Mouse (Mus musculus) midbrain, postnatal 0 days (tissue): ENCODE measurements at regions not wholly inside any gene's neighbourhood (a gene's known extent, or its start where the extent isn't known, plus 50 kb on each side); places are given as distances from the start of the nearest gene placed in this dataset.

ENCODE experiments used
- ATAC-seq: fragments of 200-750 bp; cut with Nextera tagmentation; 2 replicates; pipeline ENCODE4 v1.8.0; 2017; ENCODE audit warnings: moderate number of reproducible peaks, mild to moderate bottlenecking, moderate TSS enrichment, moderate library complexity; ENCODE audit not compliant: low FRiP score
- DNase-seq: peaks from one replicate; pipeline ENCODE4 v3.0.0-alpha.2; 2015; ENCODE audit warnings: low spot score
- H3K27ac ChIP-seq: fragments of 300-500 bp; sonication (generic); 2 replicates; pipeline ENCODE4 v1.5.1; 2014; ENCODE audit warnings: low read depth, mild to moderate bottlenecking, low read length, mixed read lengths
- H3K27me3 ChIP-seq: fragments of 300-500 bp; sonication (generic); 2 replicates; pipeline ENCODE4 v1.6.1; 2014; ENCODE audit warnings: low read length, control low read depth, mixed read lengths; ENCODE audit not compliant: insufficient read depth
- H3K36me3 ChIP-seq: fragments of 300-500 bp; sonication (generic); 2 replicates; pipeline ENCODE4 v1.6.1; 2014; ENCODE audit warnings: low read length, control low read depth, mixed read lengths; ENCODE audit not compliant: insufficient read depth
- H3K4me1 ChIP-seq: fragments of 300-500 bp; sonication (generic); 2 replicates; pipeline ENCODE4 v1.6.1; 2014; ENCODE audit warnings: mild to moderate bottlenecking, control low read depth, antibody characterized with exemption, low read length, mixed read lengths; ENCODE audit not compliant: insufficient read depth
- H3K4me2 ChIP-seq: fragments of 300-500 bp; sonication (generic); 2 replicates; pipeline ENCODE4 v1.6.1; 2014; ENCODE audit warnings: low read depth, mild to moderate bottlenecking, low read length, mixed read lengths; ENCODE audit not compliant: poor library complexity, severe bottlenecking
- H3K4me3 ChIP-seq: fragments of 300-500 bp; sonication (generic); 2 replicates; pipeline ENCODE4 v1.5.1; 2014; ENCODE audit warnings: low read depth, mild to moderate bottlenecking, low read length, moderate library complexity
- H3K9ac ChIP-seq: fragments of 300-500 bp; sonication (generic); replicated peaks from 2 replicates; pipeline ENCODE4 v1.6.1; 2014; ENCODE audit warnings: mild to moderate bottlenecking, low read length, moderate library complexity, mixed read lengths; ENCODE audit not compliant: poor library complexity, severe bottlenecking
- H3K9me3 ChIP-seq: fragments of 300-500 bp; sonication (generic); 2 replicates; pipeline ENCODE4 v1.6.1; 2016; ENCODE audit warnings: low read length, control low read depth
- CTCF ChIP-seq: IDR thresholded peaks from 2 replicates; pipeline ENCODE4 v1.5.1; 2016; ENCODE audit warnings: antibody characterized with exemption, mild to moderate bottlenecking
- WGBS: fragments of 180-500 bp; shearing (Covaris S2); extraction: QIAGEN DNeasy Blood & Tissue Kit; methylation state at CpG from one replicate; pipeline ENCODE4 v1.1.7; 2014; 5-methylcytosine and 5-hydroxymethylcytosine counted together

DNA sequence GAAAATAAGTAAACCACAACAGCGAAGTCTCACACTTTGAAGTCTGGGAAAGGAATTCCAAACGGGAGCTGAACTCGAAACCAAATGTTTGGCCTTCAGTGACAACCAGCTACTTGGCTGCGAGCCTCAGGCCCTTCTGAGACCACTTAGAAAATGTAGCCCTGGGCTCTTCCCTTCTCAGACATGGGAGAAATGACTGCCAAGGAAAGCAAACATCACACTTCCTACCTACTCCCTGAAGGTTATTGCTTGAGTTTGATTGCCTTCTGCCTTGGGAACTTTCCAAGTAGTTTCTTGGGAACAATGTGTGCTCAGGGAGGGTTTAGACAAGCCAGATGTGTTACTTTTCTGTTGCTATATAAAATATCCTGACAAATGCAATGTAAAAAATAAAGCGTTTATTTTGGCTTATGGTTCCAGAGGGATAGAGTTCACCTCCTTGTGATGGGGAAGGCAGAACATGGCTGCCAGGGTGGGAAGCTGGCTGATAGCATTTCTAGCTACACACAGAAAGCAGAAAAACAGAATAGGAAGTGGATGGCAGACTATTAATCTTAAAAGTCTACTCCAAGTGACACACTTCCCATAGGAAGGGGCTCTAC is 194.8 kb upstream of the Rack1 start:
- no peaks in the 10 kb centered on the region for H3K27me3 ChIP-seq
- H3K27ac ChIP-seq: no peak overlapping the region
- no peak overlapping the region for H3K9ac ChIP-seq
- H3K4me1 ChIP-seq: no peaks in the 10 kb centered on the region
- no peak overlapping the region for H3K4me3 ChIP-seq
- ATAC-seq (no peak), DNase-seq (peak; percentile 17)
- no peaks in the 10 kb centered on the region for H3K9me3 ChIP-seq
- WGBS: 71% methylated on average over 5 of the region's 5 CpGs
- H3K4me2 ChIP-seq: no peak overlapping the region
- H3K36me3 ChIP-seq: no peaks in the 10 kb centered on the region
- no peak for TF ChIP-seq CTCF

DNA sequence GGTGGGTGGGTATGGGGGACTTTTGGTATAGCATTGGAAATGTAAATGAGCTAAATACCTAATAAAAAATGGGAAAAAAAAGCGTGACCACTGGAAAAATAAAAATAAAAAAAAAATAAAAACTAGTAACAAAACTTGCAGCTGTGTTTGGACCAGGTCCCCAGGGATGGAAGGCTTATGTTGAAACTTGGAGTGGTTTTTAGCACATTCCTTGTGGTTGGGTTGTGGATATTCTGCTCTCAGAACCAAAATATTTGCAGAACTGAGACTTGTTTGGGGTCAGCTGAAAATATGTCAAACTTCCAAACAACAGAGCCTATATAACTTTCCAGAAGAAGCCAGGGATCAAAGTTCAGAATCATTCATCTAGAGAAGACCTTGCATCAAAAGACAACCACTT is 199.0 kb upstream of the Rack1 start:
- no peak overlapping the region for H3K4me3 ChIP-seq
- DNase-seq: no peak

DNA sequence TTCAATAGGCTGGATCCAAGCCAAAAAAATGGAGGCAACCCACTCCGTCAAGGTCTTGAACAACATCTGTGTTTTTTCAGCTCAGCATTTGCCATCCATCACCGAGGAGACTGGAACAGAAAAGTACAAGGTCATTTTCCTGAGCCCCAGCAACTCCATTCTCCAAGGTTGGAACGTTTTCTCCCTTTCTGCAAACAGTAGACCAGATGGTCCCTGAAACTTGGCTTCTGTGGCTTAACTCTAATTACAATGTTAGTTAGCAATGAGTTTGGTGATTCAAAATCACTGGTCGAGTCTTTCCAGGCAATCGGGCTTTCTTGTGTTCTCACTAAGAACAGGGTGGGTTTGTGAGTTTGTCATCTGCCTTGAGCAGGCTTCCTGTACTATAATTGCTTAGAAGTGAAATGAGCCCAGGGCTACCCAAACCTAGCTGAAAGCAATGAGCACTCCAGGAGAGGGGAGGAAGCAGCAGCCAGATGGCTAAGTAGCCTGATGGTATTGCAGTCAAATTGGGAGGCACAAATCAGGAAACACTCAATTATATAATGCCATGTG is 200.5 kb upstream of the Rack1 start:
- no peaks in the 10 kb centered on the region for H3K4me1 ChIP-seq
- no peak overlapping the region for H3K4me3 ChIP-seq
- WGBS: 79% methylated on average over 5 of the region's 5 CpGs
- H3K36me3 ChIP-seq: no peaks in the 10 kb centered on the region
- H3K9ac ChIP-seq: no peak overlapping the region
- H3K27me3 ChIP-seq: no peaks in the 10 kb centered on the region
- ATAC-seq (no peak), DNase-seq (peak; percentile 42)
- no peak overlapping the region for H3K4me2 ChIP-seq
- no peak overlapping the region for H3K27ac ChIP-seq
- H3K9me3 ChIP-seq: no peaks in the 10 kb centered on the region
- TF ChIP-seq CTCF: no peak

More for the DNA sequence above, 199.0 kb upstream of the Rack1 start:
- ATAC-seq: no peak
- H3K27me3 ChIP-seq: no peaks in the 10 kb centered on the region
- no peak overlapping the region for H3K4me2 ChIP-seq
- no peak overlapping the region for H3K9ac ChIP-seq
- no peaks in the 10 kb centered on the region for H3K36me3 ChIP-seq
- no peak for TF ChIP-seq CTCF
- no peaks in the 10 kb centered on the region for H3K9me3 ChIP-seq
- WGBS: 89% methylated on average over 1 of the region's 1 CpGs
- H3K4me1 ChIP-seq: no peaks in the 10 kb centered on the region
- H3K27ac ChIP-seq: no peak overlapping the region

DNA sequence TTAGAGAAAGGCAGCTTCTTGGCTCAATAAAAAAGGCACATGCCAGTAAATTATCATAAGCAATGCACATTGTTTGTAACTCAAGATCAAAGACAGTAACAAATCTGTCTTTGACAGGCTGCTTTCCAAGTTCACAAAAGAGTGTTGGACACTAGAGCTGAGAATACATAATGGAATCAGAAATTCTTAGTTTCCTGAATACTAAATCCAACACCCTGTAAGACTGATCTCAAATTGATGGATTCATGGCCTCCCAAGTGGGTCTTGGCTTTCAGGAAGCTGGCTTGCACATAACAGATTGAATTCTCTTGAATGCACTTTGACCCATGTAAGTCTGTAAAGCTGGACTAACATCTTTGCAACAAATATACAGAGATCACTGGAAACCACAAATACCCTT is 201.1 kb upstream of the Rack1 start:
- no peak for TF ChIP-seq CTCF
- H3K4me1 ChIP-seq: no peaks in the 10 kb centered on the region
- no peaks in the 10 kb centered on the region for H3K27me3 ChIP-seq
- no peaks in the 10 kb centered on the region for H3K9me3 ChIP-seq
- H3K4me3 ChIP-seq: no peak overlapping the region
- no peak overlapping the region for H3K27ac ChIP-seq
- no peak for DNase-seq
- H3K9ac ChIP-seq: no peak overlapping the region
- no peak overlapping the region for H3K4me2 ChIP-seq
- H3K36me3 ChIP-seq: no peaks in the 10 kb centered on the region
- ATAC-seq: no peak

DNA sequence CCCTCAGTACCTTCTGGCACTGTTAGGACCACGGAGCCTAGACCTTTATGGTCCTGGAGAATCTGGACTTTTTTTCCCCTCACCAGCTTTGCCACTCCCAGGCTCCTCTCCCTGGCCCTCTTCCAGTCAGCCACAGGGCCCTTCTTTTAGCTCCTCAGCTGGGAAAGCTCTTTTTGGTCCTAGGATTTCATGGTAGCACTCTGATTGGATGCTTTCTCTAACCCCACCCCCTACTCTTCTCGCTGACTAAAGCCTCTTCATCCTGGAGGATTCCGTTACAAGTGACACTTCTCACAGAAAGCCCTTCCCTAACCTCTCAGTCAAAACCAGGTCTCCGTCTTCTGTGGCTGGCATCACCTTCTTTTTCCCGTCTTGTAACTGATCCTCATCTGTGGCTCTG is 205.7 kb upstream of the Rack1 start:
- H3K27me3 ChIP-seq: no peaks in the 10 kb centered on the region
- no peak for DNase-seq
- H3K27ac ChIP-seq: no peak overlapping the region
- WGBS: 21% methylated on average over 5 of the region's 5 CpGs
- no peak overlapping the region for H3K4me2 ChIP-seq
- H3K4me3 ChIP-seq: no peak overlapping the region
- H3K9me3 ChIP-seq: no peaks in the 10 kb centered on the region
- H3K4me1 ChIP-seq: no peaks in the 10 kb centered on the region
- ATAC-seq: no peak
- no peak overlapping the region for H3K9ac ChIP-seq
- no peaks in the 10 kb centered on the region for H3K36me3 ChIP-seq
- no peak for TF ChIP-seq CTCF

DNA sequence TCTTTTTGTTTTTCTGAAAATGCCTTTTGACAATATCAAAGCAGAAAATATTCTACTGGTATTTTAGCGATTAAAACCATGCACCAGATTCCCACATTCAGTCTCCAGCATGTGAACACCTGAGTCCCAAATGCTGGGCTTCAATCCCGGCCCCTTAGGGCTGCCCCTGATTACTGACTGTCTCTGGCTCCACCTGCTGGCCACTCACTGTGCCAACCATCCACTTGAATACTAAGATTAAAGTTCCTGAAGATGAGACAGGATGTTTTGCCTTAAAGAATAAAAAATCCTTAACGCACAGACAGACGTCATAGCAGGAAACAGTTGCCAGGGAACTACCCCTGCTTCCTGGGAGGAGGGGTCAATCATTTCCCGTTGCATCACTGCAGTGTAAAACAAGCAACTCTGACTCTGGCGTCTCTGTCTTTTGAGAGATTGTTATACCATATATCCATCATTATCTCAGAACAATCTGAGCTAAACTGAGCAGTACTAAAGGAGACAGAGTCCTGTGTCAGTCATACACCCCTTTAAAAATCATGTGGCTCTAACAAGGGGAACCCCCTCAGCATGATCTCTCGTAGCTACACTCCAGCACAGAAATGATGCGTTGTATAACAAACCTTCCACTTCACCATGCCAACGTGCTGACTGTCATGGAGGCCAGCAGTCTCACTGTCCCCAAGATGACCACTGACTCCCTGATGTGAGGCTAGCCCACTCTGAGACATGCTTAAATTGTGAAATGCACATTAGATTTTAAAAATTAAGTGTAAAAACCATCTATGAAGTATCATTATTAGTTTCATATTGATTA is 211.1 kb upstream of the Rack1 start:
- H3K4me1 ChIP-seq: no peaks in the 10 kb centered on the region
- no peaks in the 10 kb centered on the region for H3K27me3 ChIP-seq
- H3K27ac ChIP-seq: no peak overlapping the region
- no peaks in the 10 kb centered on the region for H3K9me3 ChIP-seq
- WGBS: 32% methylated on average over 9 of the region's 9 CpGs
- H3K4me3 ChIP-seq: no peak overlapping the region
- no peak overlapping the region for H3K4me2 ChIP-seq
- peak; percentile 66; the same call in 1 of the 2 replicates for ATAC-seq
- no peak overlapping the region; the same call in 1 of the 2 replicates for H3K9ac ChIP-seq
- peak; percentile 87 for DNase-seq
- peak; percentile 94 for TF ChIP-seq CTCF
- H3K36me3 ChIP-seq: no peaks in the 10 kb centered on the region
